Mouse (Mus musculus) liver, postnatal 0 days (tissue): ENCODE data around the gene Igfbp5. TPM values are rescaled to one million over a fixed set of nuclear protein-coding genes. Genes with fewer than 3 reads are reported as not detected.

ENCODE experiments used
- ATAC-seq: fragments of 200-750 bp; cut with Nextera tagmentation; 2 replicates; pipeline ENCODE4 v1.8.0; 2017; ENCODE audit warnings: mild to moderate bottlenecking, moderate library complexity
- DNase-seq: peaks from one replicate; pipeline ENCODE4 v3.0.0-alpha.2; 2016
- H3K27ac ChIP-seq: fragments of 300-500 bp; sonication (generic); 2 replicates; pipeline ENCODE4 v1.5.1; 2014; ENCODE audit warnings: antibody characterized with exemption, moderate library complexity, mild to moderate bottlenecking, low read depth
- H3K27me3 ChIP-seq: fragments of 300-500 bp; sonication (generic); 2 replicates; pipeline ENCODE4 v1.6.1; 2014; ENCODE audit warnings: low read length, control low read depth, mixed read lengths; ENCODE audit not compliant: insufficient read depth
- H3K36me3 ChIP-seq: fragments of 300-500 bp; sonication (generic); replicated peaks from 2 replicates; pipeline ENCODE4 v1.6.1; 2014; ENCODE audit warnings: mild to moderate bottlenecking, control low read depth, low read length, moderate library complexity, mixed read lengths; ENCODE audit not compliant: insufficient read depth
- H3K4me1 ChIP-seq: fragments of 300-500 bp; sonication (generic); 2 replicates; pipeline ENCODE4 v1.6.1; 2014; ENCODE audit warnings: antibody characterized with exemption, mild to moderate bottlenecking, control low read depth; ENCODE audit not compliant: insufficient read depth
- H3K4me2 ChIP-seq: fragments of 300-500 bp; sonication (generic); 2 replicates; pipeline ENCODE4 v1.6.1; 2014; ENCODE audit warnings: low read depth, mild to moderate bottlenecking, low read length, moderate library complexity, mixed read lengths
- H3K4me3 ChIP-seq: fragments of 300-500 bp; sonication (generic); 2 replicates; pipeline ENCODE4 v1.5.1; 2014; ENCODE audit warnings: low read depth, low read length
- H3K9ac ChIP-seq: fragments of 300-500 bp; sonication (generic); replicated peaks from 2 replicates; pipeline ENCODE4 v1.6.1; 2014; ENCODE audit warnings: mild to moderate bottlenecking, moderate library complexity
- H3K9me3 ChIP-seq: fragments of 300-500 bp; sonication (generic); 2 replicates; pipeline ENCODE4 v1.6.1; 2016; ENCODE audit warnings: mild to moderate bottlenecking, control low read depth, low read length, mixed read lengths
- CTCF ChIP-seq: sonication (generic); IDR thresholded peaks from 2 replicates; pipeline ENCODE4 v1.5.1; 2016; ENCODE audit warnings: antibody characterized with exemption, low read depth
- EP300 ChIP-seq: IDR thresholded peaks from 2 replicates; pipeline ENCODE4 v1.6.1; 2016; ENCODE audit warnings: antibody characterized with exemption, low read depth, mild to moderate bottlenecking
- WGBS: fragments of 180-500 bp; shearing (Covaris S2); extraction: QIAGEN DNeasy Blood & Tissue Kit; methylation state at CpG from one replicate; pipeline ENCODE4 v1.1.7; 2014; ENCODE audit not compliant: insufficient replicate concordance; 5-methylcytosine and 5-hydroxymethylcytosine counted together
- polyA plus RNA-seq: library from polyadenylated mRNA; unstranded; fragments of >200 nt; fragmentation: Nextera tagmentation; extraction: Ambion mirVana; gene quantifications from 2 replicates; pipeline ENCODE4 v1.2.1, GENCODE M21; 2015

Igfbp5 gene
- polyA plus RNA-seq, 1 experiment from 2014 or later = 2.4 TPM

DNA sequence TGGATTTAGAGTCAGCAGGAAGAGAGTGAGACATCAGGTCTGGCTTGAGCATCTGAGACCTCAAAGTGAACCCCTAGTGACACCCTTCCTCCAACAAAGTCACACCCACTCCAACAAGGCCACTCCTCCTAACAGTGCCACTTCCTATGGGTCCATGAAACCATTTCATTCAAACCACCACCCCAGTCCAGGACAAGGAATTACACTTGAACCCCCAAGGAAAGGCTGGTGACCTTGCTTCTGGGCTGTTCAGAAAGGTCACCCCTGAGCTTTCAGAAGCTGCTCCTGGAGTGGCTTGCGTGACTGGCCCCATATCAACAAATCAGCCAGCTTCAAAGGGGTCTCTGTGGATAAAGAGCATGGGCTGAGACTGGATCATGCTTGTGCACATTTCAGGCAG, 20.9 kb downstream of the Igfbp5 start:
- peaks cover 29% of the 10 kb centered on the region for H3K36me3 ChIP-seq
- ATAC-seq = peak; percentile 39
- no peaks in the 10 kb centered on the region for H3K9me3 ChIP-seq
- no peaks in the 10 kb centered on the region for H3K27me3 ChIP-seq
- no peak overlapping the region for H3K4me2 ChIP-seq
- no peak overlapping the region for H3K9ac ChIP-seq
- H3K4me1 ChIP-seq = no peaks in the 10 kb centered on the region
- H3K4me3 ChIP-seq = no peak overlapping the region
- H3K27ac ChIP-seq = peak overlapping the region; percentile 34; the same call in 1 of the 2 replicates
- DNase-seq = no peak
- TF ChIP-seq CTCF = no peak
- no peak for TF ChIP-seq EP300
- WGBS = 78% methylated on average over 1 of the region's 1 CpGs

DNA sequence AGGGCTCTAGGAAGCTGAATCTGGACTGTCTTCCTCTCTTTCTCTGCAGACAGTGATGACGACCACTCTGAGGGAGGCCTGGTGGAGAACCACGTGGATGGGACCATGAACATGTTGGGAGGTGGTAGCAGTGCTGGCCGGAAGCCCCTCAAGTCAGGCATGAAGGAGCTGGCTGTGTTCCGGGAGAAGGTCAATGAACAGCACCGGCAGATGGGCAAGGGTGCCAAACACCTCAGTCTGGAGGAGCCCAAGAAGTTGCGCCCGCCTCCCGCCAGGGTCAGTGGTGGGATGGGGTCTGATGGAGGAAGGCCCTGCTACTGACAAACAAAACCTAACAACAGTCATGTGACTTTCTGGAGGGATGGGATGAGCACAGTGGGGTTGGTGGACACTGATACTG, 25.6 kb downstream of the Igfbp5 start:
- H3K9ac ChIP-seq = no peak overlapping the region
- DNase-seq (no peak), ATAC-seq (no peak)
- H3K4me2 ChIP-seq = no peak overlapping the region
- H3K4me1 ChIP-seq = no peaks in the 10 kb centered on the region
- H3K27me3 ChIP-seq = no peaks in the 10 kb centered on the region
- WGBS = 79% methylated on average over 8 of the region's 8 CpGs
- H3K36me3 ChIP-seq = peaks cover 33% of the 10 kb centered on the region
- no peaks in the 10 kb centered on the region for H3K9me3 ChIP-seq
- H3K27ac ChIP-seq = no peak overlapping the region
- TF ChIP-seq CTCF (no peak), EP300 (no peak)
- H3K4me3 ChIP-seq = no peak overlapping the region

DNA sequence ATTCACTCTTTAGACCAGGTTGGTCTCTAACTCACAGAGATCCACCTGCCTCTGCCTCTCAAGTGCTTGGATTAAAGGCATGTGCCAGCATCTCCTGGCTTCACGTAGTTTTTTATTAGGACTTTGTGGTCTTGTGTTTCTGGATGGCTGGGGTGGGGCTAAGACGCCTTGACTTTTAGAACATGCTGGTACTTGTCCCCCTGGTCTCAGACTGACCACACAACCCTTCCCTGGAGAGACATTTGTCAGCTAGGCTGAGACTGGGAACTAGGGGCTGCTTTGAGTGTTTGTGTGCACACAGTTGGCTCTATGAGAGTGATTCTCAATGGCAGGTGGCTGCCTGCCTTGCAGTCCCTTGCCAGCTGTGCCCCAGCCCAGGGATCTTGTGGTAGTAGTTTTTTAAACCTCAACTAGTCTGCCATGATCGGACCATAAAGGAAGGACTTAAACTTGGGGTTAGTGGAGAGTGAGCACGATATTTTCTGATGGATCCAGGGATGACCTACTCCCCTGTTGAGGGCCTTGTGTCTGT, 26.8 kb downstream of the Igfbp5 start:
- ATAC-seq = no peak
- Histone ChIP-seq H3K9ac (no peak overlapping the region), H3K27ac (no peak overlapping the region), H3K27me3 (no peaks in the 10 kb centered on the region), H3K4me3 (no peak overlapping the region), H3K4me1 (no peaks in the 10 kb centered on the region), H3K36me3 (peaks cover 33% of the 10 kb centered on the region), H3K9me3 (no peaks in the 10 kb centered on the region), H3K4me2 (no peak overlapping the region)
- TF ChIP-seq EP300 (no peak), CTCF (no peak)
- no peak for DNase-seq
- whole genome bisulfite sequencing = 71% methylated on average over 4 of the region's 4 CpGs

DNA sequence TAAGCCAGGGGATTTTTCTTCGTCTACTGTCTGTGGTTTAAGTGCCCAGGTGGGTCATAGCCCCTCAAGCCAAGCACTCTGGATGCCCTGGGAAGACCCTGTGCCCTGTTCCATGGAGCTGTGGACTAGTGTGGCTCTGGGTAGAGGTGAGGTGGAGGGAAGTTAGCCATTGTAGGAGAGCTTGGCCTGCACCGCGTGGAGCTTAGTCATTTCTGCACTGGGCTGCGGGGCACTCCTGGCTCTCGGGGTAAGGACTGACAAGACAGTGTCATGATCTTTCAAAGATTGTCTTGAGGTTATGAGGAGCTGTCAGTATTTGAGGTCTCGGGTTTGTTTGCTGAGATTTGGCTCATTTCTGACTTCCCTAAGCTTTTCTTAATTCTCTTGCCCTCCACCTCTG, 30.0 kb downstream of the Igfbp5 start:
- ATAC-seq (no peak), DNase-seq (no peak)
- no peaks in the 10 kb centered on the region for H3K27me3 ChIP-seq
- TF ChIP-seq EP300 (no peak), CTCF (no peak)
- H3K4me3 ChIP-seq = no peak overlapping the region
- H3K27ac ChIP-seq = no peak overlapping the region
- H3K36me3 ChIP-seq = peaks cover 15% of the 10 kb centered on the region
- no peaks in the 10 kb centered on the region for H3K9me3 ChIP-seq
- no peak overlapping the region for H3K9ac ChIP-seq
- WGBS = 70% methylated on average over 6 of the region's 6 CpGs
- no peaks in the 10 kb centered on the region for H3K4me1 ChIP-seq
- no peak overlapping the region for H3K4me2 ChIP-seq

DNA sequence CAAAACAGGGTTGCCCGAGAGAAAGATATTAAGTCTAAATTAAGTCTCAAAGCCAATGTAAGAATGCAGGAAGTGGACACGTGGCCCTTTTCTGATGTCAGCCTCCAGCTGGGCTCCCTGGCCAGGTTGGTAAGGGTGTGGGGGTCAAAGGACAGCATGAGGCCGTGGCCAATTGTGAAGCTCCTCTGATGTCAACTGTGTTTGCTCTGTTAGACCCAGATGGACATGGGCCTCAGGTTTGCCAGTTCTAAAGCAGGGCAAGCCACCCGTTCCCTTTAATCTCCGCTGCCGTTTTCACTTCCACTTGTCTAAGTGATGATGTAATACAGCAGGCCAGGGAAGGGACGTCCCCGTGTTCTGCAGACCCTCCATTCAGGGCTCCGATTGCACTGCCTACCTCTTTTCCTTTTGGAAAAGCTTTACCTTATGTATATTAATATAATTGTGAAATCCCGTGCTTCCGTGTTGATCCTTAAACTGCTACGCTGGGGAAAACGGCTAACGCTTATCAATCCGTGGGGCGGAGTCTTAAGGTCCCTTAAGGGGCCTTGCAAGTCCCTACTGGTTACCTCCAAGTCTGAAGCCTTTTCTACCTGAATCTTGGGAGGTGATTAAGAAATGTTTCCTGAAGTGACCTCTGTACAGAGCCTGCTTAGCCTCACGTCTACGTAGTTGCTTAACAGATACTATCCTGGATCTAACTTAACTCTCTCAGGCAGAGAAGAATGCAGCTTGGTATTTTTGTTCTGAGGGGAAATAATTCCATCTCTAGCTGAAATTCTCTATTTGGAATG, 31.8 kb downstream of the Igfbp5 start:
- WGBS = 72% methylated on average over 18 of the region's 18 CpGs
- H3K9me3 ChIP-seq = no peaks in the 10 kb centered on the region
- H3K27ac ChIP-seq = no peak overlapping the region
- H3K27me3 ChIP-seq = no peaks in the 10 kb centered on the region
- no peak overlapping the region for H3K4me3 ChIP-seq
- no peaks in the 10 kb centered on the region; the same call in 1 of the 2 replicates for H3K4me1 ChIP-seq
- DNase-seq (no peak), ATAC-seq (peak; percentile 44)
- H3K9ac ChIP-seq = no peak overlapping the region
- H3K4me2 ChIP-seq = no peak overlapping the region
- TF ChIP-seq CTCF = no peak
- no peak for TF ChIP-seq EP300
- H3K36me3 ChIP-seq = peaks cover 8% of the 10 kb centered on the region

DNA sequence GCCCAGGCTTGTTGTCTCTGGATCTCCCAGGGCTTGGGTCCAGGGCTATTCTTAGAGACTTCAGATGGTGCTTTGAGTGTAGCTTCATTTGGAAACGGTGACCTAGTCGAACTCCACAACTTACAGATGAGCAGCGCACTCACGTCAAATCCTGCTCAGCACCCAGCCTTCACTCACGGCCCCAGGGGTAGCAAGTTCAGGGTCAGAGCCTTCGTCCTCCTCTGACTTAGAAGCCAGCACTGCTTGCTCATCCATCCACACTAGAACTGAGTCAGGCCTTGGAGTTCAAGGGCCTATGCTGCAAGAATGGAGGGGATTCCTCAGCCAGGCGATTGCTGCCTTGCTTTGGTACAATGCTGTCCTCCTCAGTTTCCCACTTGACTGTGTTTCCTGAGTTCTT, 34.9 kb downstream of the Igfbp5 start:
- no peak for DNase-seq
- Histone ChIP-seq H3K4me1 (no peaks in the 10 kb centered on the region; the same call in 1 of the 2 replicates), H3K4me2 (no peak overlapping the region), H3K27ac (no peak overlapping the region), H3K4me3 (no peak overlapping the region), H3K9me3 (no peaks in the 10 kb centered on the region), H3K36me3 (peaks cover 14% of the 10 kb centered on the region; the same call in 1 of the 2 replicates), H3K27me3 (no peaks in the 10 kb centered on the region), H3K9ac (no peak overlapping the region)
- ATAC-seq = no peak
- 80% methylated on average over 7 of the region's 7 CpGs for WGBS
- TF ChIP-seq EP300 = no peak
- TF ChIP-seq CTCF = no peak
